Mouse (Mus musculus) midbrain, embryonic 13.5 days (tissue): ENCODE data around the gene Foxj1. TPM values are rescaled to one million over a fixed set of nuclear protein-coding genes. Genes with fewer than 3 reads are reported as not detected.

ENCODE experiments used
- polyA plus RNA-seq: library from polyadenylated mRNA; unstranded; fragments of >200 nt; fragmentation: Nextera tagmentation; extraction: Ambion mirVana; gene quantifications from 2 replicates; pipeline ENCODE4 v1.2.1, GENCODE M21; 2015

Foxj1 gene
- polyA plus RNA-seq, 1 experiment from 2014 or later = 12.4 TPM

Other genes starting within 250 kb of the Foxj1 start
- 128 and 132 TPM in 2 replicates for gene Wbp2, start 248.4 kb downstream of the Foxj1 start, polyA plus RNA-seq
- 2.0 and 3.4 TPM in 2 replicates for gene Trim47, start 208.2 kb downstream of the Foxj1 start, polyA plus RNA-seq
- 1.3 and 1.8 TPM in 2 replicates for gene Trim65, start 204.3 kb downstream of the Foxj1 start, polyA plus RNA-seq
- 76.2 and 78.3 TPM in 2 replicates for gene Mrpl38, start 196.5 kb downstream of the Foxj1 start, polyA plus RNA-seq
- 69.1 and 76.5 TPM in 2 replicates for gene Fbf1, start 167.2 kb downstream of the Foxj1 start, polyA plus RNA-seq
- 78.4 and 88.2 TPM in 2 replicates for gene Ten1, start 136.5 kb downstream of the Foxj1 start, polyA plus RNA-seq
- 50.3 and 51.0 TPM in 2 replicates for gene Acox1, start 136.4 kb downstream of the Foxj1 start, polyA plus RNA-seq
- gene Evpl, start 97.3 kb downstream of the Foxj1 start, polyA plus RNA-seq = 0.28 and 0.30 TPM in 2 replicates
- gene Srp68, start 61.2 kb downstream of the Foxj1 start, polyA plus RNA-seq = 63.4 and 68.5 TPM in 2 replicates
- 0.22 and 0.26 TPM in 2 replicates for gene Galr2, start 54.5 kb downstream of the Foxj1 start, polyA plus RNA-seq
- 92.0 and 104 TPM in 2 replicates for gene Exoc7, start 28.2 kb downstream of the Foxj1 start, polyA plus RNA-seq
- 25.7 and 31.3 TPM in 2 replicates for gene Rnf157, start 77.6 kb upstream of the Foxj1 start, polyA plus RNA-seq
- 47.7 and 50.3 TPM in 2 replicates for gene Ubald2, start 98.7 kb upstream of the Foxj1 start, polyA plus RNA-seq
- gene Qrich2, start 130.8 kb upstream of the Foxj1 start, polyA plus RNA-seq = not detected in 2 replicates
- gene Prpsap1, start 158.8 kb upstream of the Foxj1 start, polyA plus RNA-seq = 175 and 187 TPM in 2 replicates
- 3.1 and 3.2 TPM in 2 replicates for gene Sphk1, start 195.5 kb upstream of the Foxj1 start, polyA plus RNA-seq
- gene Ube2o, start 246.0 kb upstream of the Foxj1 start, polyA plus RNA-seq = 12.3 and 12.7 TPM in 2 replicates